Mouse (Mus musculus): ENCODE measurements around the gene Olfr705.
"Not testable (repeated sequence)": the region's sequence is repeated elsewhere in the genome, so short reads cannot be mapped to it uniquely, and the experiment has no call there.

Gene Olfr705

DNA sequence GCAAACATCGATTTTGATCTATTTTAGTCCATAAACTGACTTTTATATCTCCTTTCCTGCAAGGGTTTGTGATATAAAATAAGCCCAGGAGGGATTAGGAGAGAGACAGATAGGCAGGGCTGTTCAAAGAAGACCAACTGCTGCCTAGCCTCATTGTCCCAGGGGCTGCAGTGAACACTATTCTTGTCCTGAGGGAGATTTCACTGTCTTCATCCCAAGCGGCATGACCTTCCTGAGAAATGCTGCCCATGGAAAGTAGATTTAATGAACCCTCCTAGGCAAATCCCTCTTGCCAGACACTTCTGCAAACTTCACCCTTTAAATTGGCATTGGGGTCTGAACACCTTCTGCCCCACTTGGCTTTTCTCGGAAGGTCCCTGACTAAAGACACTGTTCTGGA lies at the start of gene Olfr705:
Gene Olfr705 (minus strand): TSS at position 101 of the 400 bp plus-strand sequence.
- in situ Hi-C loops (cut with MboI; ENCODE audit: low pct_unique_long_range_greater_than_20kb in 1 of 2, low sequenced_read_pairs in 2 of 2, unreplicated experiment in 1 of 2), result no loop called here

DNA sequence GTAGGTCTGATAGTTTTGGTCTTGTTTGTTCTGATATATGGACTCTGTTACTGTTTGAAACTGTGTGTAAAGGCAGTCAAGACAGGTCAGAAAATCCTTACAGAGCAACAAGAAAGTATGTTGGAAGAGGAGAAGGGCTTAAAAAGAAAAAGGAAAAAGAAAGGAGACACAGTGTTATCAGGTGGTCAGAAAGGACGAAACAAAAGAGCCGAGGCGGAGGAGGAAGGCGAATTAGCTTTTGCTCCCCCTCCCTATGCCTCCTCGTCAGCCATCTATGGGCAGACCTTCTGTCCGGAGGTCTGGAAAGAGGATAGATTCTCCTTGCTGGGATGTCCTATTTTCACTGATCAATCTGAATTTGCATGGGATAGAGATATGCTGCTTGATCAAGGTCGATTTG lies 44.3 kb upstream of the Olfr705 start:
- in situ Hi-C loops (cut with MboI; ENCODE audit: low pct_unique_long_range_greater_than_20kb in 1 of 2, low sequenced_read_pairs in 2 of 2, unreplicated experiment in 1 of 2), result not testable (repeated sequence)

DNA sequence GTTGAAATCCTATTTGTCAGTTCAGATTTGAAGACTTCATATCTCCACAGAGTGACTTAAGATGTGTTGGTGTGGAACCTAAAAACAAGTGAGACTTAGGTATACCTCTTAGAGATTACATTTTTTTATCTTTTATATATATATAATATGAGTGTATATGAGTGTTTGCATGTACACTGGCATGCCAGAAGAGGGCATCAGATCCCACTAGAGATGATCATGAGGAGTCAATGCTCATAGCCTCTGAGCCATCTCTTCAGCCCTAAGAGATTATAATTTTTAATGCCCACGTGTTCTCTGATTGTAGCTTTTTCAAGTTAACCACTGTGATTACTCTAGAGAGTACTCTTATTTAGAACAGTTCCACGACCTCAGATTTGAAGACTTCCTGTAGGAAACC lies 31.0 kb upstream of the Olfr705 start, which contains the start of gene Olfr1532-ps1:
Gene Olfr1532-ps1 (plus strand): TSS at position 326 of the 400 bp plus-strand sequence.
- in situ Hi-C loops (cut with MboI; ENCODE audit: low pct_unique_long_range_greater_than_20kb in 1 of 2, low sequenced_read_pairs in 2 of 2, unreplicated experiment in 1 of 2), result no loop called here

DNA sequence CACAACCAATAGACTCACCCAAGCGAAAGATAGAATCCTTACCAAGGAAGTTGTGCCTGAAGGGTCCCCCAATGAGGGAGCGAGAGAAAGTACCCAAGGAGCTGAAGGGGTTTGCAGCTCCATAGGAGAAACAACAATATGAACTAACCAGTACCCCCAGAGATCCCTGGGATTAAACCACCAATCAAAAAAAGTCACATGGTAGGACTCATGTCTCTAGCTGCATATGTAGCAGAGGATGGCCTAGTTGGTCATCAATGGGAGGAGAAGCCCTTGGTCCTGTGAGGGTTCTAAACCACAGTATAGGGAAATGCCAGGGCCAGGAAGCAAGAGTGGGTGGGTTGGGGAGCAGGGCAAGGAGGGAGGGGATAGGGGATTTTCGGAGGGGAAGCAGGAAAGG lies 24.4 kb upstream of the Olfr705 start, which contains the start of gene Olfr707:
Gene Olfr707 (minus strand): TSS at position 101 of the 400 bp plus-strand sequence.
- in situ Hi-C loops (cut with MboI; ENCODE audit: low pct_unique_long_range_greater_than_20kb in 1 of 2, low sequenced_read_pairs in 2 of 2, unreplicated experiment in 1 of 2), result not testable (repeated sequence)

DNA sequence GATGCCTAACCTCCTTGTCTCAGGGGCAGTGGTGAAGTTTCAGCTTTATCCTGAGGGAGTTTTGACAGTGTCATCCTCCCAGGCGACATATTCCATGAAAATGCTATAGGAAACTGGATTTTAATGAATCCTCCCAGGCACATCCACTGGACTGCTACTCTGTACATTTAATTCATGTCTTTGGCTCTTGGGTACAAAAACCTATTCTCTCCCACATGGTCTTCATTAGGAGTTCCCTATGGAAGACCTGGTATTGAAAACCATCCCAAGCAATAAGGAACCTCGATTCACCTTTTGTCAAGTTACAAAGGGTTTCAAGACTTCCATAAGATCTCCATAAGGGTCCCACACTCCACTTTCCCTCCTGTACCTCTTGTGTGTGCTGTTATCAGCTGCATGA lies 11.4 kb upstream of the Olfr705 start, which contains the start of gene Olfr706:
Gene Olfr706 (minus strand): TSS at position 101 of the 400 bp plus-strand sequence.
- in situ Hi-C loops (cut with MboI; ENCODE audit: low pct_unique_long_range_greater_than_20kb in 1 of 2, low sequenced_read_pairs in 2 of 2, unreplicated experiment in 1 of 2), result no loop called here

DNA sequence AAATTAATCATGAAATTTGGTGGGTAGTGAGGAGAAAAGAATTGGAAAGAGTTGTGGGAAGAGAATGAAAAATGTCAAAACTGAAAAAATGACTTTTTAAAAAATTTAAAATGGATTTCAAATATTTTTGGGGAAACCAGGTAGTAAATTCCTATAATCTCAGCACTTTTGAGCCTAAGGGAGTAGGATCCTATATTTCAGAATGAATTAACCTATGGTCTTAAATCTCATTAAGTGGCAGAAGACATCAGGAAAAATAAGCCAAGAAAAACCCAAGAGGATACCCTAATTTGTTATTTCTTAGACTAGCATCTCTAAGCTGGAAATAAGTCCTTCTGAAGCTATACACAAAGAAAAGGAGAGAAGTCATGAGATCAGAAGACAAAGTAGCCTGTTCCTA lies 13.8 kb downstream of the Olfr705 start, which contains the start of gene Olfr704:
Gene Olfr704 (plus strand): TSS at position 301 of the 400 bp plus-strand sequence.
- in situ Hi-C loops (cut with MboI; ENCODE audit: low pct_unique_long_range_greater_than_20kb in 1 of 2, low sequenced_read_pairs in 2 of 2, unreplicated experiment in 1 of 2), result no loop called here

DNA sequence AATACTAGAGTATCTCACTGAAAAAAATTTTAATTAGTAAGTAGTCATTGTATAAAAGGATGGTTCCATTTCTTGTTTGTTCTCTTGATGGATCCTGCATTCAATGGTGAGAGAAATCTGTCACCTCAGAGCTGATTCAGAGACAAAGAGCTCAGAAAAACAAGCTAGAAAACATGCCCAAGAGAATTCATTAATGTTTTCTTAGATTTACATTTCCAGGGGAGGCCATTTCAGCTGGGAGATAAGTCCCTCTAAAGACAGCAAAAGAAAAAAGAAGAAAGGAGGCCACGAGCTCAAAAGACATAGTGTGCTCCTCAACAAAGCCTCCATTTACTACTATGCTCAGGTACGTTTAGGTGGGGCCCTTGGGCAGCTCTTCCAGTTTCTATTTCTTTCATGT lies 33.6 kb downstream of the Olfr705 start, which contains the start of gene Olfr703:
Gene Olfr703 (plus strand): TSS at position 301 of the 400 bp plus-strand sequence.
- in situ Hi-C loops (cut with MboI; ENCODE audit: low pct_unique_long_range_greater_than_20kb in 1 of 2, low sequenced_read_pairs in 2 of 2, unreplicated experiment in 1 of 2), result no loop called here

DNA sequence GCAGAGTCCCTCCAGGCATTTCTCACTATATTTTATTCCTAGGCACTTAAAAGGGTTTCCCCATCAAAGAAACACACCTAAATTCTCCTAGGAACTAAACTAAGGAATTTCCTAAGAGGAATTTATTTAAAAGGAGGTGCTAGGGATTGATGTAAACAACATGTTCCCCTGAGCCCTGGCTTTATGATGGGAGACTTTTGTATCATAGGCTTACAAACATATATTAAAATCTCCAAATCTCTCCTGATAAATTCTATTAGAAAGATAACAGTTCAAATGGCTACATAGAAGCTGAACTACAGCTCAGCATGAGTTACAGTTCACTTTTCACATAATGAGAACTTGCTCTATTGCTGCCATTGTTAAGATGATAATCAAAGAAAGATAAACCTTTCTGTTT lies 42.9 kb downstream of the Olfr705 start, which contains the start of gene Olfr702:
Gene Olfr702 (minus strand): TSS at position 101 of the 400 bp plus-strand sequence.
- in situ Hi-C loops (cut with MboI; ENCODE audit: low pct_unique_long_range_greater_than_20kb in 1 of 2, low sequenced_read_pairs in 2 of 2, unreplicated experiment in 1 of 2), result no loop called here

Measured in mouse embryonic stem cell (cell line).